Mouse (Mus musculus): ENCODE data around the gene Phldb2.

GRCm38 (mm10) chr16:45942169-45942891, 11.1 kb downstream of the Phldb2 start:
- TF ChIP-seq CTCF (IDR thresholded peaks at IDR 0.05; ENCODE audit: borderline replicate concordance, control insufficient read depth, extremely low read depth, insufficient read depth, low read length, poor library complexity) (no peak), POLR2A (IDR thresholded peaks at IDR 0.05; ENCODE audit: control insufficient read depth, extremely low read depth, insufficient read depth, low read length, poor library complexity) (no peak)

All from thymus, adult 2 months (tissue).